Mouse (Mus musculus) hematopoietic multipotent progenitor cell, adult 10-12 weeks (in vitro differentiated cells): Measurements from ENCODE around the gene Cyp2j13. TPM values are rescaled to one million over a fixed set of nuclear protein-coding genes. Genes with fewer than 3 reads are reported as not detected.

Source experiments
- polyA plus RNA-seq: library from polyadenylated mRNA; stranded (reverse); fragments of >175 nt; gene quantifications from 2 replicates; pipeline ENCODE4 v1.2.3, GENCODE M21; 2012; ENCODE audit warnings: low replicate concordance

The Cyp2j13 gene
- not detected in 2 replicates for polyA plus RNA-seq

GRCm38 (mm10) chr4:96077261-96078125, at the start of gene Cyp2j13:
Cyp2j13 (minus strand) TSS chr4:96077546.

Other genes with a start within 250 kb of the Cyp2j13 start
- 1.2 and 1.7 TPM in 2 replicates for gene Hook1, start 110.3 kb downstream of the Cyp2j13 start, polyA plus RNA-seq
- gene Cyp2j12, start 63.6 kb upstream of the Cyp2j13 start, polyA plus RNA-seq, result not detected in 2 replicates
- not detected in 2 replicates for gene Cyp2j7, start 159.1 kb upstream of the Cyp2j13 start, polyA plus RNA-seq